Mouse (Mus musculus) megakaryocyte, embryonic 14.5 days (primary cell): Measurements from ENCODE around the gene Jsrp1.

Experiments used
- FLI1 ChIP-seq: IDR thresholded peaks from 2 replicates; pipeline ENCODE4 v1.6.1; 2012; ENCODE audit warnings: low read length, inconsistent platforms, mixed read lengths
- GATA1 ChIP-seq: IDR thresholded peaks from 3 replicates; pipeline ENCODE4 v1.6.1; 2012; ENCODE audit warnings: mixed read lengths, low read length, inconsistent platforms, borderline replicate concordance

DNA sequence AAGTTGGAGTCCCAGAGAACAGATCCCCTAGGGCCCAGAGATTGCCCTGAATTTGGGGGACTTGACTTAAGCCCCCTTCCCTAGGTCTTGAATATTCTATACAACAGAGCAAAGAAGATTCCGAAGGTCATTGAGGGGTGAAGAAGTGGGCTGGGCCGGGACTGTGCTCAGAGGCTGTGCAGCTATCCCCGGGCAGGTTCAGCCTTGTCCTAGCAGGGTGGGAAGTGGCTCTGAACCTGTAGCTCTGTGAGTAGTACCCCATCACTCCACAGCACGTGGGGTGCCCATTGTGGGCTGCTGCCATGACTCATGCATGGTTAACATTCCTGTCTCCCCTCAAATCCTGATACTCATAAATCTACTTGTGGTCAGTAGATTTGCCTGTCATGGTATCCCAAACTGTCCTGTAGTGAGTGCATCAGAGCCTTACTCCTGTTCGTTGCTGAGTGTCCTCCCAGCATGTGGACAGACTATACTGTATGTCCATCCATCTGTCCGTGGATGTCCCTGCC lies 36.9 kb downstream of the Jsrp1 start:
- TF ChIP-seq GATA1 (no peak), FLI1 (no peak)
